Mouse (Mus musculus): Measurements from ENCODE around the gene Ss18l1. TPM values are rescaled to one million over a fixed set of nuclear protein-coding genes. Genes with fewer than 3 reads are reported as not detected.

The Ss18l1 gene
- polyA plus RNA-seq, 1 experiment from 2014 or later, result 14.6 TPM

DNA sequence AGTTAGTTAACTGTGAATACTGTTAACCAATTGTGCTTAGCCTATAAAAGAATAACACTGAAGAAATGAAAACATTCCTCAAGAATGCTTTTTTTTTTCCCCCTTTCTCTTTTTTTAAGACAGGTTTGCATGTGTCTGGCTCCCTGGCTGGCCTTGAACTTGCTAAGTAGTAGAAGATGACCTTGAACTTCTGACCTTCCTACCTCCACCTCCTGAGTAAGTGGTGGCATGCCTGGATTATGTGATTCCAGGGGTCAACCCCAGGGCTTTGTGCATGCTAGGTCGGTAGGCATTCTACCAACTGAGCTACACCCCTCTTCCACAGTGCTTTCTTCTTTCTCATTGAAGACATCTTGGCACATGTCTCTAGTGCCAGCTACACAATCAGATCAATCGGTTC lies 29.4 kb downstream of the Ss18l1 start:
- peaks cover 8% of the 10 kb centered on the region for H3K4me1 ChIP-seq (ENCODE audit: control insufficient read depth, insufficient read depth, low read length)
- H3K27ac ChIP-seq (ENCODE audit: low read depth, low read length), result no peak overlapping the region
- no peak overlapping the region for H3K9ac ChIP-seq (ENCODE audit: low read length)
- H3K4me2 ChIP-seq, result no peak overlapping the region
- peak; percentile 67 for DNase-seq (ENCODE audit: low spot score, missing footprints)
- H3K27me3 ChIP-seq (ENCODE audit: control insufficient read depth, insufficient read depth, low read length), result no peaks in the 10 kb centered on the region
- H3K9me3 ChIP-seq (ENCODE audit: control insufficient read depth, low read length), result no peaks in the 10 kb centered on the region
- H3K4me3 ChIP-seq (ENCODE audit: low read depth, low read length), result no peak overlapping the region
- ATAC-seq (ENCODE audit: low FRiP score), result no peak
- 90% methylated on average over 2 of the region's 2 CpGs for WGBS
- peaks cover 4% of the 10 kb centered on the region; the same call in 1 of the 2 replicates for H3K36me3 ChIP-seq (ENCODE audit: control insufficient read depth, insufficient read depth, low read length)

DNA sequence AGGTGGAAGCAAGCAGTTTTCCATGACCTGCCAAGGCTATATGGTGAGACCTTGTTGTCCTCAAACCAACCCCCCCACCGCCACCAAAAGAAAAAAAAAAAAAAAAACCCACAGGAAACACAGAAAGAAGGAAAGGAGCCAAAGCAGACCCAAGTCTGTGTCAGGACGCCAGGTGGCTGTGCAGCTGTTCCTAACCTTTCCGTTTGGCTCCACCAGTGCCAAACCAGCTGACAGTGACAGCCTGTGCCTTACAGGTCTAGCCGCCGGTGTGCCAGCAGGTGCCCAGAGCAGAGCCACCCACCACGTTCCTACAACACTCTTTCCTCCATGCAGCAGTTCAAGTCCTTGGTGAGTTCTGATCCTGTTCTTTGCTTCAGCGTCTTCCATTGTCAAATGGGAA lies 30.6 kb downstream of the Ss18l1 start:
- Histone ChIP-seq H3K9me3 (ENCODE audit: control insufficient read depth, low read length) (no peaks in the 10 kb centered on the region), H3K9ac (ENCODE audit: low read length) (no peak overlapping the region), H3K4me2 (no peak overlapping the region), H3K4me1 (ENCODE audit: control insufficient read depth, insufficient read depth, low read length) (peaks cover 8% of the 10 kb centered on the region), H3K27ac (ENCODE audit: low read depth, low read length) (no peak overlapping the region), H3K36me3 (ENCODE audit: control insufficient read depth, insufficient read depth, low read length) (no peaks in the 10 kb centered on the region), H3K4me3 (ENCODE audit: low read depth, low read length) (no peak overlapping the region), H3K27me3 (ENCODE audit: control insufficient read depth, insufficient read depth, low read length) (no peaks in the 10 kb centered on the region)
- 92% methylated on average over 7 of the region's 7 CpGs for WGBS
- peak; percentile 2 for DNase-seq (ENCODE audit: low spot score, missing footprints)
- no peak for ATAC-seq (ENCODE audit: low FRiP score)

DNA sequence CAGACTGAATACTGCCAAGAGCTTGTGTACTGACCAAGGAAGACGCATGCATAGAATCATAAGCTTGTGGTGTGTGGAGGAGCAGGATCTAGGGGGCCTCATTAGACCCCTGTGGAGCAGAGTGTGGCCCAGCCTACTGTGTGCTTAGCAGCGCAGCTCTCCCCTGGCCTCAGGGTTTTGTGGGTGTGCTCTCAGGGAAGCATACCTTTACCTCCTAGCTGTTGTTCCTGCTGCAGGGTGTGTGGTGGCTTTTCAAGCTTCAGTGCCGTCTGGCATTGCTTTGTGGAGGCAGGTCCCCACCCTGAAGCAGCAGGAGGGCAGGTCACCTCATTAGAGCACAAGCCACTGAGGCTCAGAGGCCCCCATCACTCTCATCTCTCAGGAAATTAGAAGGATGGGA lies 35.3 kb downstream of the Ss18l1 start:
- 65% methylated on average over 3 of the region's 3 CpGs for WGBS
- DNase-seq (ENCODE audit: low spot score, missing footprints), result no peak
- no peak overlapping the region for H3K4me3 ChIP-seq (ENCODE audit: low read depth, low read length)
- H3K4me2 ChIP-seq, result no peak overlapping the region
- H3K27ac ChIP-seq (ENCODE audit: low read depth, low read length), result no peak overlapping the region
- H3K27me3 ChIP-seq (ENCODE audit: control insufficient read depth, insufficient read depth, low read length), result no peaks in the 10 kb centered on the region
- no peaks in the 10 kb centered on the region for H3K36me3 ChIP-seq (ENCODE audit: control insufficient read depth, insufficient read depth, low read length)
- no peak overlapping the region for H3K9ac ChIP-seq (ENCODE audit: low read length)
- H3K9me3 ChIP-seq (ENCODE audit: control insufficient read depth, low read length), result no peaks in the 10 kb centered on the region
- no peak for ATAC-seq (ENCODE audit: low FRiP score)
- no peaks in the 10 kb centered on the region for H3K4me1 ChIP-seq (ENCODE audit: control insufficient read depth, insufficient read depth, low read length)

DNA sequence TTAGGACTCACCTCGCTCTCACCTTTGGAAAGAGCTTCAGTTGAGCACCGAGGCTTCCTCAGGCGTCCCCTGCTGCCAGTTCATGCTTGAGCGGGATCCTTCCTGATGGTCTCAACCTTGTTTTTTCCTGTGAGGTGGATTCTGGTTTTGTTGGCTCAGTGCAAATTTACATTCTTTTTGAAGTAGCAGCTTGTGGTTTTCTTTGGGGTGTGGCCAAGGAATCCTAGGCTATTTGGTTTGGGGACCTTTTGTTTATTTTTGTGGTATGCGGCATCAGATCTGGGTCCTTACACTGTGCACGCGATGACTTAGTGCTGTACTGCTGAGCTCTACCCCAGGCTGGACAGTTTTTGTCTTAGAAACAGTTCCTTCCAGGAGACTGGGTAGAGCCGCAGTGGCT lies 38.4 kb downstream of the Ss18l1 start:
- ATAC-seq (ENCODE audit: low FRiP score), result no peak

DNA sequence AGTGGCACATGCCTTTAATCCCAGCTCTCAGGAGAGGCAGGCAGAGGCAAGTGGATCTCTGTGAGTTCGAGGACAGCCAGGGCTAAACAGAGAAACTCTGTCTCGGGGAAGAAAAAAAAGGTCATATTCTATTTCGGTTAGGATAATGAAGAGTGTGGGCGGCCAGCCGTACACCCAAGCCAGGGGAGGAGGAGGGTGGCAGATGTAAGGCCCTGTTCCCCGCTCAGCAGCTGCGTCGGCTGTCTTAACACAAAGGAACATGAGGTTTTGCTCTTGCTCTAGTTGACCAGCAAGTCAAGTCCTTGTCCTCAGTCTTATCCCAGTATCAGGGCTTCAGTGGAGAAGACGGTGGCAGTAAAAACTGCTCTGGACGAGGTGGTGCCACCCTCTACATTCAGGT lies 40.8 kb downstream of the Ss18l1 start:
- H3K4me1 ChIP-seq (ENCODE audit: control insufficient read depth, insufficient read depth, low read length), result no peaks in the 10 kb centered on the region
- no peaks in the 10 kb centered on the region for H3K36me3 ChIP-seq (ENCODE audit: control insufficient read depth, insufficient read depth, low read length)
- H3K27me3 ChIP-seq (ENCODE audit: control insufficient read depth, insufficient read depth, low read length), result no peaks in the 10 kb centered on the region
- 86% methylated on average over 10 of the region's 10 CpGs for WGBS
- no peaks in the 10 kb centered on the region for H3K9me3 ChIP-seq (ENCODE audit: control insufficient read depth, low read length)
- ATAC-seq (ENCODE audit: low FRiP score), result no peak
- no peak overlapping the region for H3K4me2 ChIP-seq
- no peak overlapping the region for H3K9ac ChIP-seq (ENCODE audit: low read length)
- H3K27ac ChIP-seq (ENCODE audit: low read depth, low read length), result no peak overlapping the region
- no peak overlapping the region for H3K4me3 ChIP-seq (ENCODE audit: low read depth, low read length)
- no peak for DNase-seq (ENCODE audit: low spot score, missing footprints)

More for the DNA sequence above, 38.4 kb downstream of the Ss18l1 start:
- H3K4me2 ChIP-seq, result no peak overlapping the region
- no peak overlapping the region for H3K4me3 ChIP-seq (ENCODE audit: low read depth, low read length)
- no peak overlapping the region for H3K27ac ChIP-seq (ENCODE audit: low read depth, low read length)
- no peaks in the 10 kb centered on the region for H3K36me3 ChIP-seq (ENCODE audit: control insufficient read depth, insufficient read depth, low read length)
- DNase-seq (ENCODE audit: low spot score, missing footprints), result peak; percentile 17
- WGBS, result 95% methylated on average over 8 of the region's 8 CpGs
- H3K27me3 ChIP-seq (ENCODE audit: control insufficient read depth, insufficient read depth, low read length), result no peaks in the 10 kb centered on the region
- no peak overlapping the region for H3K9ac ChIP-seq (ENCODE audit: low read length)
- no peaks in the 10 kb centered on the region for H3K9me3 ChIP-seq (ENCODE audit: control insufficient read depth, low read length)
- H3K4me1 ChIP-seq (ENCODE audit: control insufficient read depth, insufficient read depth, low read length), result no peaks in the 10 kb centered on the region

DNA sequence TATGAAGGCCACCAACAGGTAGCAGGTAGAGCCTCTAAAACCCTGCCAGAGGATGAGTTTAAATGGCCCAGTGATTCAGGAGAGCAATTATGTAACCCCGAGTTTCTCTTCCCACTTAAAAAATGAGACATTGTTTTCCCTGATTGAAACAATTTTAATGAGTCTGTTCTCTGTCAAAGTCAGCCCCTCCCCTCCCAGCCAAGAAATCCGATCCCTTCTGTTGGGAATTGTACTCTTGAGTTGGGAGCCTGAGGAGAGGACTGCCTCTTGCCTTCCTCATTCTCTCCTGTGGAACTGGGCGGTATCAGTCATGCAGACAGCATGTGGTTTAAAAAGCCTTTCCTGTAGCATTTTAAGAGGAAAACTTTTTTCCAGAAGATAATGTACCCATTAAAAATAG lies 42.3 kb downstream of the Ss18l1 start:
- ATAC-seq (ENCODE audit: low FRiP score), result no peak
- no peaks in the 10 kb centered on the region for H3K27me3 ChIP-seq (ENCODE audit: control insufficient read depth, insufficient read depth, low read length)
- H3K9me3 ChIP-seq (ENCODE audit: control insufficient read depth, low read length), result no peaks in the 10 kb centered on the region
- H3K27ac ChIP-seq (ENCODE audit: low read depth, low read length), result no peak overlapping the region
- H3K4me1 ChIP-seq (ENCODE audit: control insufficient read depth, insufficient read depth, low read length), result peaks cover 2% of the 10 kb centered on the region; the same call in 1 of the 2 replicates
- H3K4me2 ChIP-seq, result no peak overlapping the region
- 54% methylated on average over 3 of the region's 3 CpGs for WGBS
- H3K36me3 ChIP-seq (ENCODE audit: control insufficient read depth, insufficient read depth, low read length), result no peaks in the 10 kb centered on the region
- no peak overlapping the region for H3K4me3 ChIP-seq (ENCODE audit: low read depth, low read length)
- DNase-seq (ENCODE audit: low spot score, missing footprints), result no peak
- H3K9ac ChIP-seq (ENCODE audit: low read length), result no peak overlapping the region

DNA sequence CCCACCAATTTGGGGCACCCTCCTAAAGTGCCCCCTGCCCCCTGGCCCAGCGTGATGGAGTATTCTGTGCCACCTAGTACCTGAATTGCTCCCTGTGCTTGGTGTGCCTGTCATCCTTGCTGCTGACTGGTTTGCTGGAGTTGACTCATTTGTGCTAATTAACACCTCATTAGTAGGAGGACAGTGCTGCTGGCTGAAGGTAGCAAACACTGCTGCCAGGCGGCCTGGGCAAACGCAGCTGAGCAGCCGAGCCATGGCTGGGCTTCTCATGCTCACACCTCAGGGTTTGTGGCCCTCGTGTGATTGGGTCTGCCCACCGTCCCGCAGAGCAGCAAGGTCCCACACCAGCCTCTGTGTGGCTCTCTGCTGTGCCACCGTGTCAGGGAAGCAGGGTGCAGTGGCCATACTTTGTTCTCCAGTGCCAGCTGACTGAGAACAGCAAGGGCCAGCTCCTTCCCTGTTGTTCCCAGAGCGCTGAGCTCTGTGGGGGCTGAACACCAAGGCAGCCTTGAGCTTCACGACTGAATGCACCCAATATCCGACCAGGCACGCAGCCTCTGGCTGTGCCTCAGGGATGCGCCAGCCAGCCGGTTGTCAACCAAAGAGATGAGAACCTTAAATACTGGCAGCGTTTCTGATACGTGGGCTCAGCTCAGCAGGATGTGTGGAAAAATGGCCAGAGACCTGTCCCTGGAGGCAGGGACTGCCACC lies 43.8 kb downstream of the Ss18l1 start:
- H3K36me3 ChIP-seq (ENCODE audit: control insufficient read depth, insufficient read depth, low read length), result no peaks in the 10 kb centered on the region
- no peaks in the 10 kb centered on the region for H3K27me3 ChIP-seq (ENCODE audit: control insufficient read depth, insufficient read depth, low read length)
- peaks cover 2% of the 10 kb centered on the region; the same call in 1 of the 2 replicates for H3K4me1 ChIP-seq (ENCODE audit: control insufficient read depth, insufficient read depth, low read length)
- DNase-seq (ENCODE audit: low spot score, missing footprints), result no peak
- ATAC-seq (ENCODE audit: low FRiP score), result no peak
- H3K9ac ChIP-seq (ENCODE audit: low read length), result no peak overlapping the region
- no peak overlapping the region for H3K27ac ChIP-seq (ENCODE audit: low read depth, low read length)
- H3K4me3 ChIP-seq (ENCODE audit: low read depth, low read length), result no peak overlapping the region
- no peak overlapping the region for H3K4me2 ChIP-seq
- H3K9me3 ChIP-seq (ENCODE audit: control insufficient read depth, low read length), result no peaks in the 10 kb centered on the region
- 76% methylated on average over 16 of the region's 16 CpGs for WGBS

DNA sequence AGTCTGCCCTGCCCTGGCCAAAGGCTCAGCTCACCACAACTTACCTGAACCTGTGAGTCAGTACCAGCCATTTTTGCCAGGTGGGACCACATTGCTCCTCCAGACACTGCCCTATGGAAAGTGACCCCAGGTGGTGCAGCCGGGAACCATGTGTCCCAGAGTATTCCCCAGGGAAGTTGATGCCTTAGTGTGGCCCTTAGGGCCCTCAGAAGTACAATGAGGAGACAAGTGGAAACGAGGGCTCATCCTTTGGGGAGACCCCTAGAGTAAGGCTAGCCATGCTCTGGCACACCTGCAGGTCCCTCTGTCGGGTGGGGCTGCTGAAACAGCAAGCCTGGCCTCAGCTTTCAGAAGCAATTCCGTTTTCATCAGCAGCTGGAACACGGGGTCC lies 44.3 kb downstream of the Ss18l1 start:
- no peaks in the 10 kb centered on the region for H3K36me3 ChIP-seq (ENCODE audit: control insufficient read depth, insufficient read depth, low read length)
- no peak for ATAC-seq (ENCODE audit: low FRiP score)
- 82% methylated on average over 5 of the region's 5 CpGs for WGBS

DNA sequence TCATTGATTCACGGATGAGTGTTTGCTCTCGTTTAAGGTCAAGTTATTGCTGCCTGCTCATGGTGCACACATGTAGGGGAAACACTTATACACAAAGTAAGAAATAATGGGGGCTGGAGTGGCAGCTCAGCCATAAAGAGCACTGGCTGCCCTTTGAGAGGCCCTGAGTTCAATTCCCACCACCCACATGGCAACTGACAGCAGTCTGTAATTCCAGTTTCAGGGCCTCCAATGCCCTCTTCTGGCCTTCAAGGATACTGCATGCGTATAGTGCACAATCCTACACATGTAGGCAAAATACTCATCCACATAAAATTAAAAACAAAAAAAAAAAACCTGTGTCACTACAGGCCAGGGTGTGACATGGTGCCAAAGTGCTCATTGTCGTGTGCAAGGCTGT lies 45.2 kb downstream of the Ss18l1 start:
- 95% methylated on average over 4 of the region's 4 CpGs for WGBS
- no peaks in the 10 kb centered on the region for H3K36me3 ChIP-seq (ENCODE audit: control insufficient read depth, insufficient read depth, low read length)
- peaks cover 2% of the 10 kb centered on the region; the same call in 1 of the 2 replicates for H3K4me1 ChIP-seq (ENCODE audit: control insufficient read depth, insufficient read depth, low read length)
- DNase-seq (ENCODE audit: low spot score, missing footprints), result peak; percentile 80
- H3K27ac ChIP-seq (ENCODE audit: low read depth, low read length), result no peak overlapping the region
- H3K9ac ChIP-seq (ENCODE audit: low read length), result no peak overlapping the region
- no peaks in the 10 kb centered on the region for H3K27me3 ChIP-seq (ENCODE audit: control insufficient read depth, insufficient read depth, low read length)
- no peak overlapping the region for H3K4me3 ChIP-seq (ENCODE audit: low read depth, low read length)
- H3K9me3 ChIP-seq (ENCODE audit: control insufficient read depth, low read length), result no peaks in the 10 kb centered on the region
- H3K4me2 ChIP-seq, result no peak overlapping the region
- ATAC-seq (ENCODE audit: low FRiP score), result no peak

More for the DNA sequence above, 44.3 kb downstream of the Ss18l1 start:
- H3K9ac ChIP-seq (ENCODE audit: low read length), result no peak overlapping the region
- H3K4me2 ChIP-seq, result no peak overlapping the region
- no peak overlapping the region for H3K27ac ChIP-seq (ENCODE audit: low read depth, low read length)
- H3K9me3 ChIP-seq (ENCODE audit: control insufficient read depth, low read length), result no peaks in the 10 kb centered on the region
- peaks cover 2% of the 10 kb centered on the region; the same call in 1 of the 2 replicates for H3K4me1 ChIP-seq (ENCODE audit: control insufficient read depth, insufficient read depth, low read length)
- no peak overlapping the region for H3K4me3 ChIP-seq (ENCODE audit: low read depth, low read length)
- peak; percentile 82 for DNase-seq (ENCODE audit: low spot score, missing footprints)
- no peaks in the 10 kb centered on the region for H3K27me3 ChIP-seq (ENCODE audit: control insufficient read depth, insufficient read depth, low read length)
